Mouse (Mus musculus): Measurements from ENCODE around the gene Atoh8. TPM values are rescaled to one million over a fixed set of nuclear protein-coding genes. Genes with fewer than 3 reads are reported as not detected.
A peak's percentile ranks its signal among the peaks of the same experiment; 100 is the strongest.

The Atoh8 gene
- total RNA-seq (2012; rRNA removed) (4.7 and 5.0 TPM in 2 replicates), total RNA-seq (2014; rRNA removed) (0.23 and 0.31 TPM in 2 replicates), polyA plus RNA-seq (2012; ENCODE audit: insufficient read length, low read depth) (1.1 and 1.6 TPM in 2 replicates)

DNA sequence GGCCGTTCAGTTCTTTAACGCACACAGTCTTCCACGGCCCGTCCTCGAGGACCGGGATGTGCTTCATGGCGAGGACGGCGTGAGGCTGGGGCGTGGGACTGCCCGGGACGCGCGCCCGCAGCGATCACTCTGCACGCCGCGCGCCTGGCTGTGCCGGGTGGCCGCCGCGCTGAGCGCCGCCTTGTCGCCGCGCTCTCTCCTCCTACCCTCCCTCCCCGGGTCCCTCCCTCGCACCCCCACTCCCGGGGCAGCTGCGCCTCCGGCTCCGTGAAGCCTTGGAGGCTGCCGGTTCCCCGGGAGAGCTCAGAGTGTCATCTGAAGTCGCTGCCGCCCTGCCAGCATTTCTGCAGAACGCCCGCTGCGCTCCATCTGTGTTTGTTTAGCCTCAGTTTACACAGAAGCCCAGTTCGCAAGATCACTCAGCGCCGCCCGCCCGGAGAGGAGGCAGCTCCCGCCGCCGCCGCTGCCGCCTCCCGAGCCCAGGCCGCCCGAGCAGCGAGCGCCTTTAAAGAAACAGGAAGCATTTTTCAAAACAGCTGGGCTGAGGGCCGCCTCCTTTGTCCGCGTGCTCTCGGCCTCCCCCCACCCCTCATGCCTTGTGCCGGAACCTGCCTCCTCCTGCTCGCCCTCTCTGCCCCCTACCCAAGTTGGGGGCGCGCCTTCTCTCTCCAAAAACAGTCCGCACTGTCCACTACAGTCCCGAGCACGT lies at the start of gene Atoh8:
Gene Atoh8, minus strand, starts transcription at position 480 of the 709 bp plus-strand sequence.
- DNase-seq (ENCODE audit: extremely low read depth), result peak; percentile 54
- Histone ChIP-seq H3K9ac (ENCODE audit: insufficient read depth, low read depth) (peak within 1 kb of the TSS; percentile 58), H3K27ac (ENCODE audit: insufficient read depth, low read depth) (peak within 1 kb of the TSS; percentile 87), H3K36me3 (replicated peaks in 1 of 2; ENCODE audit: control insufficient read depth in 1 of 2, insufficient read depth in 1 of 2, low read length in 1 of 2) (no peaks in the 10 kb centered on the region), H3K27me3 (replicated peaks) (peaks cover 84% of the 10 kb centered on the region), H3K4me2 (ENCODE audit: insufficient read depth, low read depth, poor library complexity, severe bottlenecking) (peak within 1 kb of the TSS; percentile 94), H3K4me3 (replicated peaks in 1 of 3; ENCODE audit: low read depth in 2 of 3, low read length in 2 of 3, poor library complexity in 1 of 3) (peak within 1 kb of the TSS; percentile 36 to 76 (median 48)), H3K4me1 (ENCODE audit: control insufficient read depth in 1 of 2, insufficient read depth in 2 of 2) (peaks cover 24 to 67% of the 10 kb centered on the region in 2 experiments), H3K79me2 (replicated peaks; ENCODE audit: control insufficient read depth, extremely low read depth, insufficient read depth, poor library complexity, severe bottlenecking) (no peaks in the 10 kb centered on the region), H3K9me3 (replicated peaks; ENCODE audit: low read length) (peaks cover 3% of the 10 kb centered on the region)
- in situ Hi-C loops (cut with MboI; ENCODE audit: low pct_ligation_motif_present, low pct_unique_long_range_greater_than_20kb, low sequenced_read_pairs) (loop anchor here (5.0 kb wide), 1 partner anchor 48 kb away; no protein-coding TSS in a partner anchor), dilution Hi-C loops (cut with MboI; ENCODE audit: extremely low pct_ligation_motif_present, extremely low pct_unique_long_range_greater_than_20kb, low sequenced_read_pairs) (no loop called here)
- TF ChIP-seq SIN3A (IDR thresholded peaks at IDR 0.05; ENCODE audit: low read length) (peak; percentile 79; the same call in 1 of the 2 replicates), RAD21 (IDR thresholded peaks at IDR 0.05; ENCODE audit: low read depth, low read length) (no peak), KAT2A (IDR thresholded peaks at IDR 0.05; ENCODE audit: insufficient replicate concordance, low read length) (no peak), MAX (IDR thresholded peaks at IDR 0.05; ENCODE audit: low read length) (no peak; the same call in 1 of the 2 replicates), ELF1 (IDR thresholded peaks at IDR 0.05; ENCODE audit: low read depth, low read length) (peak; percentile 68), ZKSCAN1 (IDR thresholded peaks at IDR 0.05; ENCODE audit: borderline replicate concordance, low read depth, low read length) (no peak), CHD2 (IDR thresholded peaks at IDR 0.05; ENCODE audit: low read length) (no peak), MAFK (IDR thresholded peaks at IDR 0.05; ENCODE audit: insufficient replicate concordance, low read length) (no peak), EP300 (IDR thresholded peaks at IDR 0.05; ENCODE audit: low read length) (no peak), POLR2A (IDR thresholded peaks at IDR 0.05; ENCODE audit: low read depth, low read length) (0 out of 2 replicates have a peak, but pooled peaks have one; percentile 47), USF2 (conservative IDR thresholded peaks at IDR 0.05; ENCODE audit: low read depth, low read length) (no peak), MXI1 (IDR thresholded peaks at IDR 0.05; ENCODE audit: low read depth, low read length) (peak; percentile 91), NRF1 (IDR thresholded peaks at IDR 0.05; ENCODE audit: low read depth, low read length) (no peak), RCOR1 (conservative IDR thresholded peaks at IDR 0.05; ENCODE audit: low read depth, low read length) (no peak), CTCF (conservative IDR thresholded peaks at IDR 0.05 in 1 of 2, IDR thresholded peaks at IDR 0.05 in 1 of 2; ENCODE audit: low read depth in 2 of 2, low read length in 2 of 2) (no peak), IRF4 (IDR thresholded peaks at IDR 0.05; ENCODE audit: low read depth, low read length) (peak; percentile 23; the same call in 1 of the 2 replicates), SMC3 (IDR thresholded peaks at IDR 0.05; ENCODE audit: low read depth, low read length) (no peak), POLR2AphosphoS2 (IDR thresholded peaks at IDR 0.05; ENCODE audit: low read depth, low read length) (no peak), E2F4 (IDR thresholded peaks at IDR 0.05; ENCODE audit: insufficient replicate concordance, low read depth, low read length) (no peak), MEF2A (IDR thresholded peaks at IDR 0.05; ENCODE audit: borderline replicate concordance, low read depth, low read length) (no peak), CHD1 (IDR thresholded peaks at IDR 0.05; ENCODE audit: low read depth, low read length) (0 out of 2 replicates have a peak, but pooled peaks have one; percentile 51), MAZ (IDR thresholded peaks at IDR 0.05; ENCODE audit: low read depth, low read length) (peak; percentile 61; the same call in 1 of the 2 replicates), USF1 (IDR thresholded peaks at IDR 0.05; ENCODE audit: low read depth, low read length) (no peak; the same call in 1 of the 2 replicates), MYC (IDR thresholded peaks at IDR 0.05; ENCODE audit: low read depth, low read length) (peak; percentile 70; the same call in 1 of the 2 replicates), BHLHE40 (IDR thresholded peaks at IDR 0.05; ENCODE audit: low read depth, low read length) (peak; percentile 57), ZNF384 (IDR thresholded peaks at IDR 0.05; ENCODE audit: low read depth, low read length) (no peak), ZMIZ1 (IDR thresholded peaks at IDR 0.05; ENCODE audit: low read depth, low read length) (peak; percentile 12; the same call in 1 of the 2 replicates), UBTF (IDR thresholded peaks at IDR 0.05; ENCODE audit: low read depth, low read length) (peak; percentile 29), TCF12 (IDR thresholded peaks at IDR 0.05; ENCODE audit: low read depth, low read length) (no peak)

Data from CH12.LX (cell line).